Comparison of ENCODE assay signal across 11 mouse cellular contexts in the genomic region with DNA sequence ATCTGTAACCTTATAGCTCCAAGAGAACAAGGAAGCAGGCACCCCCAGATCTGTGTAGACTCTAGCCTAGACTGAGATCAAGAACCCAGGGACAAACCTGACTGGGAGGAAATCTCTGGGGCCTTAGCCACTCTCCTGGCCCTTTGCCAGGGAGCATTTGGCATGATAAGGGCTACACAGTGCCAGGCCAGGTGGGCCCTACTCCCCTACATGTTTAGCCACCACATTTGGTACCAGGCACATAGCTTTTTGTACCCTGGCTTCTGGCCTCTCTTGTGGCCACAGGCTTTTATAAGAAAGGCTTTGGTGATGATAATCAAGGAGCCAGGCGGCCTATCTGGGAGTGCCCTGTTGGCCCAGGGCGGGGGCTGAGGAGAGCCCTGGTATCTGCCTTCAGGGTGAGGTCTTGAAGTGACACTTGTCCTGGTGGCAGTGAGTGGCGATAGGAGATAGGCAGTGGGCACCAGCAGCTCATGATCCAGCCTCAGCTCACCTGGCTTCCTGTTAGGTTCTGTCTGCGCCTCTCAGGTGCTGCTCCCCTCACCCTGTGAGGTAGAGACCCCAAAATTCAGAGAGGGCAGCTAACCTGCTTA. TPM values are rescaled to one million over a fixed set of nuclear protein-coding genes. Genes with fewer than 3 reads are reported as not detected.
A peak's percentile ranks its signal among the peaks of the same experiment; 100 is the strongest.
DNase-seq lines count a peak whose midpoint lies in the region; ATAC-seq lines count a peak whose summit lies in the region.
"Had no signal": no experiment of that assay in that cellular context is flagged by ENCODE, and none has a peak within 500 bp of the region (broad histone marks: within the 10 kb centered on the region; RNA-seq: fewer than 3 reads in every experiment).

No protein-coding gene starts in this region.

- 78% methylated on average over 4 of the region's 4 CpGs for WGBS in heart, embryonic 14.5 days
- 38% methylated on average over 4 of the region's 4 CpGs for WGBS in liver, embryonic 16.5 days (ENCODE audit: insufficient replicate concordance)

- no peak overlapping the region for H3K4me3 ChIP-seq in heart, embryonic 14.5 days (ENCODE audit: control insufficient read depth in 1 of 2, insufficient read depth in 1 of 2, low read depth in 1 of 2, low read length in 2 of 2)
- H3K4me3 ChIP-seq in liver, embryonic 16.5 days (ENCODE audit: low read depth, low read length): peak overlapping the region; percentile 26
- H3K4me3 ChIP-seq: limb, embryonic 15.5 days had no signal

- no peak overlapping the region for H3K4me2 ChIP-seq in heart, embryonic 14.5 days (ENCODE audit: low read length)
- peak overlapping the region; percentile 50 for H3K4me2 ChIP-seq in liver, embryonic 16.5 days (ENCODE audit: low read depth, low read length)
- H3K4me2 ChIP-seq: limb, embryonic 15.5 days had no signal

- peaks cover 67 to 78% of the 10 kb centered on the region in 2 experiments for H3K4me1 ChIP-seq in heart, embryonic 14.5 days (ENCODE audit: control insufficient read depth in 2 of 2, insufficient read depth in 2 of 2, low read length in 2 of 2)
- H3K4me1 ChIP-seq in liver, embryonic 16.5 days (ENCODE audit: control insufficient read depth, low read depth, low read length): peaks cover 70% of the 10 kb centered on the region

- no peak for DNase-seq in heart, adult 9 months (ENCODE audit: low spot score in 2 of 2)
- DNase-seq in c-Kit-negative CD71-positive TER-119-positive erythroid progenitor cells, embryonic 14.5 days (ENCODE audit: low read depth, low spot score): peak; percentile 63
- no peak for DNase-seq in left cerebral cortex, adult 18-20 months (ENCODE audit: low spot score in 2 of 2)
- no peak for DNase-seq in testis, postnatal 10 days (ENCODE audit: low spot score)
- DNase-seq: cerebellum, adult 11 months had no signal

- H3K9me3 ChIP-seq in heart, embryonic 14.5 days (ENCODE audit: control insufficient read depth, low read length): no peaks in the 10 kb centered on the region
- H3K9me3 ChIP-seq in liver, embryonic 16.5 days (replicated peaks; ENCODE audit: control insufficient read depth, low read length): no peaks in the 10 kb centered on the region
- H3K9me3 ChIP-seq: limb, embryonic 15.5 days had no signal

- no peak for ATAC-seq in heart, embryonic 14.5 days (ENCODE audit: insufficient number of reproducible peaks, insufficient read depth, low FRiP score, low read depth)
- peak; percentile 83 for ATAC-seq in erythroblast, adult 5-6 weeks (replicated peaks; ENCODE audit: low FRiP score, poor library complexity, severe bottlenecking)
- peak; percentile 96 for ATAC-seq in liver, embryonic 16.5 days (ENCODE audit: low read depth)

- H3K27ac ChIP-seq in heart, embryonic 14.5 days (replicated peaks in 1 of 2; ENCODE audit: control insufficient read depth in 1 of 2, insufficient read depth in 1 of 2, low read depth in 2 of 2, low read length in 2 of 2): peak overlapping the region in 1 of 2 experiments; percentile 17; a peak in 1 of 4 replicates
- H3K27ac ChIP-seq in liver, embryonic 16.5 days (ENCODE audit: low read length): peak overlapping the region; percentile 87
- H3K27ac ChIP-seq: kidney, postnatal 0 days had no signal

- H3K27me3 ChIP-seq in heart, embryonic 14.5 days (ENCODE audit: control insufficient read depth, insufficient read depth, low read length): no peaks in the 10 kb centered on the region
- H3K27me3 ChIP-seq in liver, embryonic 16.5 days (ENCODE audit: control insufficient read depth, insufficient read depth, low read depth, low read length): no peaks in the 10 kb centered on the region
- H3K27me3 ChIP-seq: CH12.LX; limb, embryonic 15.5 days had no signal

- H3K9ac ChIP-seq in heart, embryonic 14.5 days (ENCODE audit: low read length): peak overlapping the region; percentile 13; the same call in 1 of the 2 replicates
- H3K9ac ChIP-seq in liver, embryonic 16.5 days (ENCODE audit: low read depth, low read length): peak overlapping the region; percentile 52
- H3K9ac ChIP-seq: limb, embryonic 15.5 days had no signal

- H3K36me3 ChIP-seq in heart, embryonic 14.5 days (ENCODE audit: control insufficient read depth, insufficient read depth, low read length): no peaks in the 10 kb centered on the region
- no peaks in the 10 kb centered on the region for H3K36me3 ChIP-seq in liver, embryonic 16.5 days (ENCODE audit: control insufficient read depth, insufficient read depth)
- H3K36me3 ChIP-seq: limb, embryonic 15.5 days had no signal

RNA-seq across cellular contexts. Expression of gene Slc9a1, which starts 25.6 kb away (rescaled TPM):
- polyA plus RNA-seq in heart, embryonic 14.5 days (2014; fragmentation: Nextera tagmentation; extraction: Ambion mirVana): 5.6 and 6.5 TPM in 2 replicates
- total RNA-seq in erythroblast, adult 5-6 weeks (2015; ENCODE audit: low replicate concordance): 6.5 and 9.8 TPM in 2 replicates
- 5.9 and 8.3 TPM in 2 replicates for total RNA-seq in erythroblast, adult 5-6 weeks (2017; ENCODE audit: low replicate concordance)
- polyA plus RNA-seq in liver, embryonic 16.5 days (2015; fragmentation: Nextera tagmentation; extraction: Ambion mirVana): 2.9 and 3.3 TPM in 2 replicates
- 10 to 100 TPM; 46.3 to 47.9 TPM for total RNA-seq in left cerebral cortex, adult 18-20 months (2021)

RNA-seq across cellular contexts. Expression of gene Wdtc1, which starts 41.8 kb away (rescaled TPM):
- polyA plus RNA-seq in heart, embryonic 14.5 days (2014; fragmentation: Nextera tagmentation; extraction: Ambion mirVana): 16.9 and 17.3 TPM in 2 replicates
- total RNA-seq in erythroblast, adult 5-6 weeks (2015; ENCODE audit: low replicate concordance): 8.6 and 9.6 TPM in 2 replicates
- 8.4 and 18.3 TPM in 2 replicates for total RNA-seq in erythroblast, adult 5-6 weeks (2017; ENCODE audit: low replicate concordance)
- 6.2 and 8.1 TPM in 2 replicates for polyA plus RNA-seq in liver, embryonic 16.5 days (2015; fragmentation: Nextera tagmentation; extraction: Ambion mirVana)
- 10 to 100 TPM; 61.2 to 68.1 TPM for total RNA-seq in left cerebral cortex, adult 18-20 months (2021)

Comparison
In these comparisons a context has a peak if more than half of its experiments do, and no peak if none do; other contexts are left out.
1. RNA of gene Slc9a1, which starts 25.6 kb away (total RNA-seq): 46.3 to 47.9 TPM in left cerebral cortex, adult 18-20 months; 5.9 to 9.8 TPM in erythroblast, adult 5-6 weeks; every median in the first group is over 4 times any median in the second.